ENCODE assay signal across 8 mouse cellular contexts in genomic region chr5:92683871-92684475, GRCm38 (mm10). TPM values are rescaled to one million over a fixed set of nuclear protein-coding genes. Genes with fewer than 3 reads are reported as not detected.
A peak's percentile ranks its signal among the peaks of the same experiment; 100 is the strongest.
DNase-seq lines count a peak whose midpoint lies in the region; ATAC-seq and TF ChIP-seq lines count a peak whose summit lies in the region.

No protein-coding gene starts in this region.

- no peak overlapping the region for H3K27ac ChIP-seq in kidney, embryonic 14.5 days (ENCODE audit: low read depth, low read length)
- no peak overlapping the region for H3K27ac ChIP-seq in forebrain, embryonic 12.5 days
- no peak overlapping the region for H3K27ac ChIP-seq in kidney, postnatal 0 days
- H3K27ac ChIP-seq in neural tube, embryonic 12.5 days = no peak overlapping the region

- 20% methylated on average over 9 of the region's 9 CpGs for WGBS in kidney, embryonic 14.5 days
- 9% methylated on average over 9 of the region's 9 CpGs for WGBS in forebrain, embryonic 12.5 days
- WGBS in kidney, postnatal 0 days = 34% methylated on average over 9 of the region's 9 CpGs
- WGBS in neural tube, embryonic 12.5 days = 14% methylated on average over 9 of the region's 9 CpGs

- TF ChIP-seq CTCF in kidney, postnatal 0 days (IDR thresholded peaks at IDR 0.05; ENCODE audit: low read depth) = no peak

- no peak for ATAC-seq in kidney, embryonic 14.5 days (ENCODE audit: low FRiP score, low TSS enrichment)
- ATAC-seq in forebrain, embryonic 12.5 days (ENCODE audit: low FRiP score) = no peak
- ATAC-seq in kidney, postnatal 0 days (replicated peaks; ENCODE audit: low FRiP score, low read depth) = no peak
- ATAC-seq in neural tube, embryonic 12.5 days (ENCODE audit: low FRiP score, low read depth) = no peak
- ATAC-seq in monocyte, adult 5-6 weeks (replicated peaks; ENCODE audit: insufficient number of reproducible peaks, low FRiP score, low TSS enrichment, poor library complexity, severe bottlenecking) = no peak

- peak overlapping the region; percentile 89 for H3K4me2 ChIP-seq in kidney, embryonic 14.5 days (replicated peaks; ENCODE audit: low read depth, low read length)
- H3K4me2 ChIP-seq in forebrain, embryonic 12.5 days = peak overlapping the region; percentile 84
- H3K4me2 ChIP-seq in kidney, postnatal 0 days (ENCODE audit: low read length) = peak overlapping the region; percentile 96
- H3K4me2 ChIP-seq in neural tube, embryonic 12.5 days (replicated peaks) = peak overlapping the region; percentile 92

- no peaks in the 10 kb centered on the region; the same call in 1 of the 2 replicates for H3K4me1 ChIP-seq in kidney, embryonic 14.5 days (ENCODE audit: control insufficient read depth, insufficient read depth, low read length)
- H3K4me1 ChIP-seq in forebrain, embryonic 12.5 days = peaks cover 20% of the 10 kb centered on the region
- H3K4me1 ChIP-seq in kidney, postnatal 0 days (replicated peaks; ENCODE audit: insufficient read depth, low read length) = 0 out of 2 replicates have a peak, but pooled peaks cover 5% of the 10 kb centered on the region
- no peaks in the 10 kb centered on the region for H3K4me1 ChIP-seq in neural tube, embryonic 12.5 days

- no peaks in the 10 kb centered on the region for H3K36me3 ChIP-seq in kidney, embryonic 14.5 days (ENCODE audit: control insufficient read depth, insufficient read depth, low read length)
- no peaks in the 10 kb centered on the region; the same call in 1 of the 2 replicates for H3K36me3 ChIP-seq in forebrain, embryonic 12.5 days (replicated peaks)
- H3K36me3 ChIP-seq in kidney, postnatal 0 days (ENCODE audit: insufficient read depth, low read length) = no peaks in the 10 kb centered on the region
- no peaks in the 10 kb centered on the region for H3K36me3 ChIP-seq in neural tube, embryonic 12.5 days

- H3K9me3 ChIP-seq in kidney, embryonic 14.5 days (ENCODE audit: control insufficient read depth, low read length) = 0 out of 2 replicates have a peak, but pooled peaks cover 2% of the 10 kb centered on the region
- H3K9me3 ChIP-seq in forebrain, embryonic 12.5 days = no peaks in the 10 kb centered on the region
- H3K9me3 ChIP-seq in kidney, postnatal 0 days (replicated peaks; ENCODE audit: low read length) = no peaks in the 10 kb centered on the region
- no peaks in the 10 kb centered on the region for H3K9me3 ChIP-seq in neural tube, embryonic 12.5 days

- H3K4me3 ChIP-seq in kidney, embryonic 14.5 days (ENCODE audit: low read length) = peak overlapping the region; percentile 44
- H3K4me3 ChIP-seq in forebrain, embryonic 12.5 days (replicated peaks) = peak overlapping the region; percentile 56
- peak overlapping the region; percentile 44 for H3K4me3 ChIP-seq in kidney, postnatal 0 days (replicated peaks; ENCODE audit: low read depth, low read length)
- peak overlapping the region; percentile 48; the same call in 1 of the 2 replicates for H3K4me3 ChIP-seq in neural tube, embryonic 12.5 days

- DNase-seq in kidney, postnatal 25 days = no peak
- no peak for DNase-seq in kidney, postnatal 0 days (ENCODE audit: low spot score)
- no peak for DNase-seq in thymus, postnatal 14 days
- no peak for DNase-seq in testis, postnatal 14 days (ENCODE audit: low spot score)

- peaks cover 6% of the 10 kb centered on the region; the same call in 1 of the 2 replicates for H3K27me3 ChIP-seq in kidney, embryonic 14.5 days (ENCODE audit: control insufficient read depth, insufficient read depth, low read length)
- no peaks in the 10 kb centered on the region for H3K27me3 ChIP-seq in forebrain, embryonic 12.5 days
- no peaks in the 10 kb centered on the region for H3K27me3 ChIP-seq in kidney, postnatal 0 days (ENCODE audit: insufficient read depth, low read length)
- H3K27me3 ChIP-seq in neural tube, embryonic 12.5 days (replicated peaks) = no peaks in the 10 kb centered on the region

- no peak overlapping the region for H3K9ac ChIP-seq in kidney, embryonic 14.5 days (ENCODE audit: low read depth, low read length)
- peak overlapping the region; percentile 64; the same call in 1 of the 2 replicates for H3K9ac ChIP-seq in forebrain, embryonic 12.5 days
- peak overlapping the region; percentile 60; the same call in 1 of the 2 replicates for H3K9ac ChIP-seq in kidney, postnatal 0 days (ENCODE audit: low read depth, low read length)
- no peak overlapping the region for H3K9ac ChIP-seq in neural tube, embryonic 12.5 days

RNA-seq across cellular contexts. Expression of gene Shroom3, which starts 0.7 kb away (rescaled TPM):
- 10.3 and 16.0 TPM in 2 replicates for polyA plus RNA-seq in kidney, embryonic 14.5 days (2014; fragmentation: Nextera tagmentation; extraction: Ambion mirVana)
- polyA plus RNA-seq in forebrain, embryonic 12.5 days (2016; fragmentation: Nextera tagmentation; extraction: Ambion mirVana) = 6.4 and 6.6 TPM in 2 replicates
- polyA plus RNA-seq in kidney, postnatal 0 days (2015; fragmentation: Nextera tagmentation; extraction: Ambion mirVana) = 5.5 and 6.7 TPM in 2 replicates
- 4.7 and 6.2 TPM in 2 replicates for polyA plus RNA-seq in neural tube, embryonic 12.5 days (2016; fragmentation: Nextera tagmentation; extraction: Ambion mirVana)
- not detected in 3 replicates for total RNA-seq in monocyte, adult 5-6 weeks (2017)

RNA-seq across cellular contexts. Expression of gene Ccdc158, which starts 8.9 kb away (rescaled TPM):
- polyA plus RNA-seq in kidney, embryonic 14.5 days (2014; fragmentation: Nextera tagmentation; extraction: Ambion mirVana) = 0.64 and 1.1 TPM in 2 replicates
- 0.56 and 0.72 TPM in 2 replicates for polyA plus RNA-seq in forebrain, embryonic 12.5 days (2016; fragmentation: Nextera tagmentation; extraction: Ambion mirVana)
- 1.1 TPM in 2 replicates for polyA plus RNA-seq in kidney, postnatal 0 days (2015; fragmentation: Nextera tagmentation; extraction: Ambion mirVana)
- polyA plus RNA-seq in neural tube, embryonic 12.5 days (2016; fragmentation: Nextera tagmentation; extraction: Ambion mirVana) = 0.46 and 0.71 TPM in 2 replicates
- 1.5 to 6.4 TPM (median 2.9 TPM) in 3 replicates for total RNA-seq in monocyte, adult 5-6 weeks (2017)

Comparison
In these comparisons a context has a peak if more than half of its experiments do, and no peak if none do; other contexts are left out.
1. H3K9ac ChIP-seq: peak in forebrain, embryonic 12.5 days (single experiment) and kidney, postnatal 0 days (single experiment); none in kidney, embryonic 14.5 days (single experiment) and neural tube, embryonic 12.5 days (single experiment).
2. Peak in every context shown above with its lines, with median percentiles within 50 percentile points of each other: H3K4me2 ChIP-seq and H3K4me3 ChIP-seq.